Mouse (Mus musculus) embryonic facial prominence, embryonic 13.5 days (tissue): ENCODE measurements around the gene Sdcbp2. TPM values are rescaled to one million over a fixed set of nuclear protein-coding genes. Genes with fewer than 3 reads are reported as not detected.
A peak's percentile ranks its signal among the peaks of the same experiment; 100 is the strongest.

Source experiments
- ATAC-seq: fragments of 200-750 bp; cut with Nextera tagmentation; 2 replicates; pipeline ENCODE4 v1.8.0; 2017; ENCODE audit warnings: low read depth; ENCODE audit not compliant: insufficient number of reproducible peaks, insufficient read depth, low FRiP score, low TSS enrichment
- H3K27ac ChIP-seq: fragments of 300-500 bp; sonication (generic); 2 replicates; pipeline ENCODE4 v1.5.1; 2015; ENCODE audit warnings: moderate library complexity, mild to moderate bottlenecking, inconsistent platforms
- H3K27me3 ChIP-seq: fragments of 300-500 bp; sonication (generic); 2 replicates; pipeline ENCODE4 v1.6.1; 2015; ENCODE audit warnings: mild to moderate bottlenecking, inconsistent platforms
- H3K36me3 ChIP-seq: fragments of 300-500 bp; sonication (generic); 2 replicates; pipeline ENCODE4 v1.6.1; 2015; ENCODE audit warnings: mild to moderate bottlenecking, inconsistent platforms
- H3K4me1 ChIP-seq: fragments of 300-500 bp; sonication (generic); 2 replicates; pipeline ENCODE4 v1.6.1; 2015; ENCODE audit warnings: inconsistent platforms
- H3K4me2 ChIP-seq: fragments of 300-500 bp; sonication (generic); 2 replicates; pipeline ENCODE4 v1.6.1; 2015; ENCODE audit warnings: moderate library complexity, mild to moderate bottlenecking, inconsistent platforms
- H3K4me3 ChIP-seq: fragments of 300-500 bp; sonication (generic); 2 replicates; pipeline ENCODE4 v1.5.1; 2015; ENCODE audit warnings: mild to moderate bottlenecking, inconsistent platforms
- H3K9ac ChIP-seq: fragments of 300-500 bp; sonication (generic); 2 replicates; pipeline ENCODE4 v1.6.1; 2015; ENCODE audit warnings: mild to moderate bottlenecking, inconsistent platforms
- H3K9me3 ChIP-seq: fragments of 300-500 bp; sonication (generic); 2 replicates; pipeline ENCODE4 v1.6.1; 2016; ENCODE audit warnings: inconsistent platforms
- WGBS: fragments of 180-500 bp; shearing (Covaris S2); methylation state at CpG from one replicate; pipeline ENCODE4 v1.1.7; 2015; ENCODE audit warnings: mixed read lengths; 5-methylcytosine and 5-hydroxymethylcytosine counted together
- polyA plus RNA-seq: library from polyadenylated mRNA; unstranded; fragments of >200 nt; fragmentation: Nextera tagmentation; extraction: Ambion mirVana; gene quantifications from 2 replicates; pipeline ENCODE4 v1.2.1, GENCODE M21; 2015

Gene Sdcbp2
- 1.1 and 1.2 TPM in 2 replicates for polyA plus RNA-seq

DNA sequence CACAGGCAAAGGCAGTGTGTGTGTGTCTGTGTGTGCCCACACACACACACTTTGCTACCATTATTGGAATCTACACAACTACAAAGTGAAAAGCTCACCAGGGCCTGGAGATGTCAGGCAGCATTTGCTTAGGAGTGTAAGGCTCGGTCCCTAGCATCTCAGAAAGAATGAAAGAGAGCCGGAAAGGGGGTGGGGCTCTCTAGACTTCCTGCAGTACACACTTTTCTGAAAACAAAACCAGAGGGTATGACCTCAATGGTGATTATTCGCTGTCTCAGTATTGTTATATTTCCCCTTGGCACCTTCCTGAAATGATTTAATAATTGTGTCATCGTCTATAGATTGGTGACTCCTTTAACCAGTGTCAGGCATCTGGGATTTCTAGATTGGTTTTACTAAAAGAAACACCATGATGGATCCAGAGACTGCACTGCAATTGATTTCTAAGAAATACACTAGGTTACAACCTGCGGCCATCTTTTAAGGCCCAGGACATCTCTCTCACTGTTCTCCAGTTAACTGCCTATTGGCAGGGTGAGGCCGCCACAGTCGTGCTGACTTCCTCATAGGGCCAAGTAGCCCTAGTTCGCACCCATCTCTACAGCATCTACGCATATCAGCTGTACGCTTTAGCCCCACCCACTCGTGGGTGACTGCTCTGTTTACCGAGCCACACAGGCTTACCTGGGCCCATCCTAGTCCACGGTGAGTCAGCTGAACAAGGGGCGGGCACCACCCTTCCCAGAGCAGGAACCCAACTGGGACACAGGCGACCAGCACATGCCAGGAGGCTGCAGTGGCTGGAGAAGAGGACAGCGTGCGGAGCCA, at the start of gene Sdcbp2:
Sdcbp2 (plus strand) TSS at position 750 of the 828 bp plus-strand sequence.
- Histone ChIP-seq H3K4me1 (peaks cover 13% of the 10 kb centered on the region), H3K9ac (no peak within 1 kb of the TSS), H3K36me3 (no peaks in the 10 kb centered on the region), H3K4me3 (no peak within 1 kb of the TSS), H3K27me3 (no peaks in the 10 kb centered on the region), H3K4me2 (no peak within 1 kb of the TSS), H3K9me3 (no peaks in the 10 kb centered on the region), H3K27ac (no peak within 1 kb of the TSS)
- 72% methylated on average over 17 of the region's 17 CpGs for WGBS
- ATAC-seq: no peak

DNA sequence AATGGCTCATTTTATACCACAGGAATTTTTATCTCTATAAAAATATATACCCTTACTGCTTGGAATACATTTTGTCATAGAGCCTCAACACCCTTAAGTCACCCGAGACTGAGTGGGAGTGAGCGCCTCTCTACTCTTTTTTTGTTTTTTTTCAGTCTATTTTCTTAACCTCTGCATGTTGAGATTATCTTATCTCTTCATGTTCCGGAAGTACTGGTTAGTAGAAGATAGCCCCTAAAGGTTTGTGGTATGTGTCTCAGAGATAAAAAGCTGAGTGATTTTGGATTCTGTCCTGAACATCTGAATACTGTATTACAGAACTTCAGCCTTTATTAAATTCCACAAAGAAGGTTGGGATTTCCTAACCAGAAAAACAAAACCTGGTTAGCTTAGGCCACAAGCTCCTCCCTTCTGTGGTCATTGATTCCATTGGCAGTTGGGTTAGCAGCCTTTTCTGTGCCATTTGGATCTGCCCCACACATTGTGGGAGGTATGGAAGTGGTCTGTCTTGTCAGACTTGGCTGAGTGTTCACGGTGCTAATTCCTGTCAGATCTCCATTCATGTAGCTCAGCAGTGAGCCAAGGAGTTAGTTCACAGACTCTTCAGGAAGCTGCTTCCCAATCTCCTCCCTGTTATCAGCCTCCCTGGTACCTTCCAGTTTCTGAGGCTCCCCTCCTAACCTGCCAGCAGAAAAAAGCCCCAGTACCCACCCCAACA, 47.9 kb upstream of the Sdcbp2 start:
- H3K27me3 ChIP-seq: no peaks in the 10 kb centered on the region
- no peak for ATAC-seq
- no peak overlapping the region for H3K4me3 ChIP-seq
- no peak overlapping the region for H3K4me2 ChIP-seq
- no peaks in the 10 kb centered on the region for H3K4me1 ChIP-seq
- H3K9me3 ChIP-seq: no peaks in the 10 kb centered on the region
- no peak overlapping the region for H3K9ac ChIP-seq
- peaks cover 19% of the 10 kb centered on the region for H3K36me3 ChIP-seq
- 67% methylated on average over 4 of the region's 4 CpGs for WGBS
- H3K27ac ChIP-seq: no peak overlapping the region

DNA sequence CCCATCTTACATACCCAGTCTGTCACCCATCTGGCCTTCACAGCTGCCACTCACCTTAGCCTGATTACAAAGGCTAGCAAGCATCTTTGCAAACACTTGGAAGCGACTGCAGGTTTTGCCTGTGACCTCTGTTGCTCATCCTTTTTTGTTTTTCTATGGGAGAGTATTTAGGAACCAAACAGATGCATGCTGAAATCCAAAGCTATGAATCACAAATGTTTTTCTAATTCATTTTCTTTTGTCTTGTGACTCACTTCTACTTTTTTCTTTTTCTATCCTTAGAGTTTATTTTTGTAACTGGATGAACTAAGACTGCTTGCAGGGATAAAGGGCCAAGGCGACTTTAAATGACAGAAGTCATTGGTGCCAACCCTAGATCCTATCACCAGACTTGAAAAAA, 46.9 kb upstream of the Sdcbp2 start:
- no peak overlapping the region for H3K9ac ChIP-seq
- peaks cover 9% of the 10 kb centered on the region for H3K36me3 ChIP-seq
- H3K4me3 ChIP-seq: no peak overlapping the region
- H3K27ac ChIP-seq: no peak overlapping the region
- no peaks in the 10 kb centered on the region for H3K9me3 ChIP-seq
- H3K27me3 ChIP-seq: no peaks in the 10 kb centered on the region
- no peak overlapping the region for H3K4me2 ChIP-seq
- no peak for ATAC-seq
- H3K4me1 ChIP-seq: no peaks in the 10 kb centered on the region
- WGBS: 68% methylated on average over 2 of the region's 2 CpGs

DNA sequence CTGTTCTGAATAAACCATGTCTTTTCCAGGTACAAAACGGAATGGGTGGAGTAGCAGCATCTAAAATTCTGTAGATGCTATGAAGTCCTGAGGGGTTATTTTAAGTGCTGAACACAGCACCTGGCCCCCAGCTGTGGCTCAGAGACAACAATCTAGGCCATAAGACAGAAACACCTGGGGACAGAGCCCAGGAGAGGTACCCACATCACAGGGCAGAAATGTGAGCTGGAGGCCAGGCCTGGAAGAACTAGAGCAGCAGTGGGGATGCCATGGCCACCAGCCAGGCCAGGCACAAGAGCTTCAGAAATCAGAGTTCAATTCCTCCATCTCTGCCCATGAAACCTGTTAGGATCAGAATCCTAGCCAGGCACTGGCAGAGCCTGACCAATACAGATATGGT, 44.4 kb upstream of the Sdcbp2 start:
- no peak overlapping the region for H3K27ac ChIP-seq
- H3K36me3 ChIP-seq: no peaks in the 10 kb centered on the region
- H3K9me3 ChIP-seq: no peaks in the 10 kb centered on the region
- H3K4me2 ChIP-seq: no peak overlapping the region
- H3K9ac ChIP-seq: no peak overlapping the region
- H3K27me3 ChIP-seq: no peaks in the 10 kb centered on the region
- no peak overlapping the region for H3K4me3 ChIP-seq
- ATAC-seq: no peak
- 59% methylated on average over 1 of the region's 1 CpGs for WGBS
- no peaks in the 10 kb centered on the region for H3K4me1 ChIP-seq

DNA sequence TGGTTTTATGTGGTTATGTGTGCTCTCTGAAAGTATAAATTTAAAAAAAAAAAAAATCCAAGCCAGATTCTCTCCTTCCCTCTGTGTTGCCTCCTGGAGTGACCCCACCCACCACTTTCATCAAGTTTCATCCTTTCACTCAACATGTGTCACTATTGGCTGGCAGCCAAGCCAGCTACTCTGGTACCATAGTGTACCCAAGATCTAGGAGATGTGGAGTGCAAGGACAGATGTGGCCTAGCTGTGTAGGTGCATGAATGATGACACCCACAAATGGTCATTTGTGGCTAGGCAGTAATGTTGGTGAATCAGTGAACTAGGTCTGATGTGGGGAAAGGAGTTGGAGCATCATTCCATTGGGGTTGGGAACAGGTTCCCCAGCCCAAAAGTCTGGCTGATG, 43.3 kb upstream of the Sdcbp2 start:
- no peak for ATAC-seq
- H3K9me3 ChIP-seq: no peaks in the 10 kb centered on the region
- H3K27ac ChIP-seq: no peak overlapping the region
- H3K4me3 ChIP-seq: no peak overlapping the region
- H3K4me2 ChIP-seq: no peak overlapping the region
- no peaks in the 10 kb centered on the region for H3K27me3 ChIP-seq
- no peaks in the 10 kb centered on the region for H3K4me1 ChIP-seq
- no peak overlapping the region for H3K9ac ChIP-seq
- H3K36me3 ChIP-seq: no peaks in the 10 kb centered on the region

DNA sequence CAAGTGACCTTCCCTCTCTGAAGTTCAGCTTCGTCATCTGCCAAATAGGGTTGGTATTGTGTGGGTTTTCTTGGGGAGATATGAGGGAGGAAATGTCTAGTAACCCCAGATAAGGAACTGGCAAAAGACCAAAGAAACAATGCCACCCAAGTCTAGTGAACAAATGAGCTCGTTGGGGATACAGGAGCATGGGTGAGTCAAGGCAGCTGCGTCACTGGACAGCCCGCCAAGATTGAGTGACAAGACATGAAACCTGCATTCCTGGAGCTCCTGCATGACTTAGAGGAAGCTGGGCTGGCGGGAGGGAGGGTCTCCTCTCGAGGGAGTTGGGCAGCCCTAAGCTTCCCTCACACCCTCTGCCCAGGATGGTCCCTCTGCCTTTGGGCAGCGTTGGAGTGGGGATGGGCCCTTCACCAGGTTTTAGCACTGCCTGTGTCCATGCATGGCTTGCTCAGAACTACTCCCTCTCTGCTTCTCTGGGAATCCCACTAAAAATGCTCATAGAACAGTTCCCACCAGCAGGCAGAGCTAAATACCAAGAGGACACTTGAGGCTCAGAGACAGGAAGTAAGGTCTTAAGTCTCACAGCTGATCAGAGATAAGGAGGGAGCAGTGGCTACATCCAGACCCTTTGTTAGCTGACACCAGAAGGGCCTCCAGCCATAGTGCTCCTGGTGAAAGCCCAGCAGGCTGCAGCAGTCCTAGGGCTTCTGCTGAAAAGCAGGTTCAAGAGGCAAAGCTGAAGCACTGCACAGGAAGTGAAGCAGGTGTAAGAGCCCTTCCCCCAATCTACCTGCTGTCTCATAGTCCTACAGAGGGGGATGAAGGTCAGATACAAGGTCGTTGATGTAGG, 41.8 kb upstream of the Sdcbp2 start:
- H3K4me2 ChIP-seq: no peak overlapping the region
- WGBS: 50% methylated on average over 8 of the region's 8 CpGs
- H3K4me1 ChIP-seq: no peaks in the 10 kb centered on the region
- no peaks in the 10 kb centered on the region for H3K9me3 ChIP-seq
- no peak overlapping the region for H3K27ac ChIP-seq
- H3K9ac ChIP-seq: no peak overlapping the region
- no peak overlapping the region for H3K4me3 ChIP-seq
- ATAC-seq: no peak
- no peaks in the 10 kb centered on the region for H3K36me3 ChIP-seq
- no peaks in the 10 kb centered on the region for H3K27me3 ChIP-seq

DNA sequence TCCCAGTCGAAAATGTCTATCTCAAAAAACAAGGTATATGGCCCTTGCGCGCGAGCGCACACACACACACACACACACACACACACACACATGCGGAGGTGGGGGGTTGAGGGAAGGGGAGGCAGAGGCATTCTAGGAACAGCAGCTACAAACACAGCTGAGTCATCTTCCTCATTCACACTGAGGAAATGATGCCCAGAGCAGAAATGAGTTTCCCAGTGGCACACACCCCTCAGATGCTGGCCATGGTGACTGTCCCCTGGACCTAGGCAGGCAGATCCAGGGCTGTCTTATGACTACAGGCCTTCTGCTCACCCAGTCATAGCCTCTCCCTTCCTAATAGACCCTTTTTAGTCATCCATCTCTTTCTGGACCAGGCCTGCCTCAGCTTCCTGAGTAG, 38.8 kb upstream of the Sdcbp2 start:
- no peak overlapping the region for H3K4me3 ChIP-seq
- WGBS: 85% methylated on average over 6 of the region's 6 CpGs
- H3K9me3 ChIP-seq: no peaks in the 10 kb centered on the region
- no peak for ATAC-seq
- H3K36me3 ChIP-seq: no peaks in the 10 kb centered on the region
- no peak overlapping the region for H3K4me2 ChIP-seq
- H3K27me3 ChIP-seq: no peaks in the 10 kb centered on the region
- peaks cover 6% of the 10 kb centered on the region; the same call in 1 of the 2 replicates for H3K4me1 ChIP-seq
- H3K9ac ChIP-seq: no peak overlapping the region
- H3K27ac ChIP-seq: no peak overlapping the region

DNA sequence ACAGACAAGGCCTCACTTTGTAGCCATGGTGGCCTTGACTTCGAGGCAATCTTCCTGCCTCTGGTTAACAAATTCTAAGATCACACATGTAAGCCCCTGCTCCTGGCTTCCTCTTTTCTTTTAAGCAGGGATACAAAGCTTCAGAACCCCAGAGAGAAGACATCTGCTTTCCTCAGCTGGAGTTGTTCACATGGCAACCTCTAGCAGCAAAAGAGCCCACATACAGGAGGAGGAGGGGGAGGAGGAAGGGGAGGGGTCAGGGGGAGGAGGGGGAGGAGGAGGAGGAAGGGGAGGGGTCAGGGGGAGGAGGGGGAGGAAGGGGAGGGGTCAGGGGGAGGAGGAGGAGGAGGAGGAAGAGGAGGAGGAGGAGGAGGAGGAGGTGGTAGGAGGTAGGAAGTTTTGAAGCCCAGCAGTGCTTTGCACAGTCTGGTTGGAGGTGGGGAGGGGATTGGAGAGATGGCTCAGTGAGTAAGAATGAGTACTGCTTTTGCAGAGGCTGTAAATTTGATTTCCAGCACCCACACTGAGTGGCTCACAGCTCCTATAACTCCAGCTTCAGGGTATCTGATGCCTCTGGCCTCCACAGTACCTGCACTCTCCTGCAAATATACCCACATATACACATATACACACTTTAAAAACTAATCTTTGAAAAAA, 36.3 kb upstream of the Sdcbp2 start:
- H3K4me1 ChIP-seq: peaks cover 6% of the 10 kb centered on the region; the same call in 1 of the 2 replicates
- WGBS: 68% methylated on average over 1 of the region's 1 CpGs
- no peak overlapping the region for H3K4me2 ChIP-seq
- H3K9ac ChIP-seq: 0 out of 2 replicates have a peak overlapping the region, but pooled peaks have one; percentile 16
- no peaks in the 10 kb centered on the region for H3K27me3 ChIP-seq
- ATAC-seq: no peak
- no peak overlapping the region for H3K4me3 ChIP-seq
- H3K36me3 ChIP-seq: no peaks in the 10 kb centered on the region
- H3K27ac ChIP-seq: peak overlapping the region; percentile 60; the same call in 1 of the 2 replicates
- no peaks in the 10 kb centered on the region for H3K9me3 ChIP-seq

DNA sequence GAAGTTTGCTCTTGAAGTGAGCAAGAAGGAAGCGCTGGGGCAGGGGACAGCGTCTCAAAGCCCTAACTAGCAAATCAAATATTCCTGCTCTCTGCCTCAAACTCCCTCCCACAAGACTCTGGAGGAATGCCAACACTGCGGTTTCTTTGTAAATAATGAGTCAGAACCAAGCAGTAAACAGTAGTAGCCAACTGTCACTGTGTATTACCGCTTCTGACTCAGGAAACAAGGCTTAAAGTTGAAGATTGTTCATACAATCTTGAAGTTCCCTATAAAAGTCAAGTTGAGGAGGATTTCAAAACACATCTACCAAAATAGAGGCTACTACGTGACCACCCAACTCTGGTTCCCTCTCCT, 35.8 kb upstream of the Sdcbp2 start:
- no peaks in the 10 kb centered on the region for H3K27me3 ChIP-seq
- H3K36me3 ChIP-seq: no peaks in the 10 kb centered on the region
- no peak overlapping the region for H3K4me3 ChIP-seq
- peak overlapping the region; percentile 60; the same call in 1 of the 2 replicates for H3K27ac ChIP-seq
- peaks cover 9% of the 10 kb centered on the region for H3K4me1 ChIP-seq
- H3K9ac ChIP-seq: 0 out of 2 replicates have a peak overlapping the region, but pooled peaks have one; percentile 16
- H3K4me2 ChIP-seq: no peak overlapping the region
- ATAC-seq: no peak
- no peaks in the 10 kb centered on the region for H3K9me3 ChIP-seq
- WGBS: 51% methylated on average over 5 of the region's 5 CpGs

DNA sequence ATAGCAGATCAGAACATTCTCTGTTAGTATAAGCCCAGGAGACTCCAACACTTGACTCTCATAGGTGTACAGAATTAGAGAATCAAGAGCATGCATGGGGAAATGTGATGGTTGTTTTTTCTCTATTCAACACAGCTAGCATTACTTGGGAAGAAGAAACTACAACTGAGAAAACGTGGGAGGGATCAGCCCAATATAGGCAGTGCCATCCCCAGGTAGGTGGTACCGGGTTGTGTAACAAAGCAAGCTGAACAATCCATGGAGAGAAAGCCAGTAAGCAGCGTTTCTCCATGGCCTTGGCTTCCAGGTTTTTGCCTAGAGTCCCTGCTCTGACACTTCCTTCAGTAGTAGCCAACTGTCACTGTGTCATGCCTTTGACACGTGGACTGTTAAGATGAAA, 33.8 kb upstream of the Sdcbp2 start:
- H3K9ac ChIP-seq: no peak overlapping the region
- H3K4me1 ChIP-seq: peaks cover 16% of the 10 kb centered on the region
- H3K4me3 ChIP-seq: no peak overlapping the region
- ATAC-seq: no peak
- no peaks in the 10 kb centered on the region for H3K9me3 ChIP-seq
- H3K27ac ChIP-seq: no peak overlapping the region
- no peaks in the 10 kb centered on the region for H3K36me3 ChIP-seq
- H3K4me2 ChIP-seq: no peak overlapping the region
- no peaks in the 10 kb centered on the region for H3K27me3 ChIP-seq
- WGBS: 63% methylated on average over 4 of the region's 4 CpGs
